In the genomic region with DNA sequence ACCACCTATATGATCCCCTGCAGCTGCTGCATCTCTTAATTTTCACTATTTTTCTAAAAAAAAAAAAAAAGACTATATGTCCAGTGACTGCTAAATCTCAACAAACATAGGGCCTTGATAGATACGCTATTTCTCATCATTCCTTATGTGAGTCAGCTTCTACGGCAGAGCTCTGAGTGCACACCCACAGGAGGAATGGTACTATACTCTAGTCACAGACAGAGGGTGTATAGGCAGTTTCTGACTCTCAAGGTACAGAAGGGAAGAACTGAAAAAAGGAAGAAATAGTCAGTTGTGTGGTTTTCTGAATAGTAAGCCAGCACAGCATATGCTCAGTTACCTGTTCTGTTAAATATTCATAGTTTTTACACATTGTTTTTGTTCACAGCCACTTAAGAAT, we compare ENCODE assay signal across 17 mouse cellular contexts.
DNase-seq lines count a peak whose midpoint lies in the region; TF ChIP-seq lines count a peak whose summit lies in the region.
"Had no signal": no experiment of that assay in that cellular context is flagged by ENCODE, and none has a peak within 500 bp of the region (broad histone marks: within the 10 kb centered on the region; RNA-seq: fewer than 3 reads in every experiment).

No protein-coding gene starts in this region.

- peak overlapping the region; percentile 14 for H3K4me2 ChIP-seq in myocyte (ENCODE audit: low read depth)
- H3K4me2 ChIP-seq: embryonic facial prominence, embryonic 12.5 days; forebrain, embryonic 12.5 days; heart, embryonic 12.5 days had no signal

- H3K79me2 ChIP-seq in myocyte (ENCODE audit: control insufficient read depth, insufficient read depth), result no peaks in the 10 kb centered on the region

- H3K4me3 ChIP-seq in myocyte, result no peak overlapping the region
- H3K4me3 ChIP-seq: embryonic facial prominence, embryonic 12.5 days; forebrain, embryonic 12.5 days; gastrocnemius, adult 2 months; heart, embryonic 12.5 days had no signal

- H3K27me3 ChIP-seq in myocyte (ENCODE audit: control insufficient read depth, insufficient read depth, insufficient read length), result no peaks in the 10 kb centered on the region
- H3K27me3 ChIP-seq: embryonic facial prominence, embryonic 12.5 days; forebrain, embryonic 12.5 days; heart, embryonic 12.5 days had no signal

- H3K36me3 ChIP-seq in myocyte (ENCODE audit: control insufficient read depth, insufficient read depth), result no peaks in the 10 kb centered on the region
- H3K36me3 ChIP-seq: embryonic facial prominence, embryonic 12.5 days; forebrain, embryonic 12.5 days; heart, embryonic 12.5 days had no signal

- H3ac ChIP-seq in myocyte (ENCODE audit: control insufficient read depth, insufficient read length), result no peak overlapping the region

- intact Hi-C loops in left cerebral cortex, postnatal 14 days (cut with DNase I), result no loop called here
- intact Hi-C loops in left cerebral cortex, postnatal 10 days (cut with DNase I), result no loop called here
- intact Hi-C loops in heart, postnatal 25 days (cut with DNase I), result loop anchor here (5.0 kb wide), 1 partner anchor 103 kb away; a partner anchor contains a TSS

- TF ChIP-seq POLR2A in myocyte (IDR thresholded peaks at IDR 0.05; ENCODE audit: insufficient read length, low read depth), result no peak

- DNase-seq in layer of hippocampus, adult 9-10 months (ENCODE audit: low spot score), result peak; percentile 7
- no peak for DNase-seq in layer of hippocampus, postnatal 10 days (ENCODE audit: low spot score in 2 of 2)
- DNase-seq in left cerebral cortex, postnatal 14 days (ENCODE audit: low spot score in 2 of 2), result peak; percentile 17 to 22
- no peak for DNase-seq in left cerebral cortex, postnatal 10 days (ENCODE audit: extremely low spot score in 1 of 2, low spot score in 2 of 2)
- peak; percentile 33 for DNase-seq in NIH3T3 (ENCODE audit: low read depth)
- DNase-seq in heart, postnatal 25 days (ENCODE audit: low spot score), result no peak
- no peak for DNase-seq in thymus, postnatal 14 days
- DNase-seq: adrenal gland, adult 8-10 months; adrenal gland, postnatal 36 days; cerebellum, adult 11 months; cerebellum, adult 8-10 months; cerebellum, postnatal 14 days had no signal

TF ChIP-seq in myocyte, 11 proteins besides CTCF, POLR2A, EP300 and RAD21:
- no peak for TF ChIP-seq USF1 (IDR thresholded peaks at IDR 0.05; ENCODE audit: low read depth)
- TF ChIP-seq TCF3 (IDR thresholded peaks at IDR 0.05; ENCODE audit: insufficient read length, low read depth), result no peak
- no peak for TF ChIP-seq MYOD1 (IDR thresholded peaks at IDR 0.05; ENCODE audit: control insufficient read depth in 1 of 3, insufficient read length in 2 of 3, low read depth in 2 of 3)
- no peak for TF ChIP-seq MAX (IDR thresholded peaks at IDR 0.05; ENCODE audit: low read depth)
- TF ChIP-seq MYOG (IDR thresholded peaks at IDR 0.05; ENCODE audit: control insufficient read depth in 1 of 3, insufficient read depth in 1 of 3, insufficient read length in 2 of 3, low read depth in 2 of 3), result no peak
- TF ChIP-seq SRF (IDR thresholded peaks at IDR 0.05; ENCODE audit: control insufficient read depth, insufficient read length, low read depth), result no peak
- TF ChIP-seq E2F4 (IDR thresholded peaks at IDR 0.05; ENCODE audit: insufficient read depth), result no peak
- no peak for TF ChIP-seq REST (IDR thresholded peaks at IDR 0.05; ENCODE audit: insufficient read depth, insufficient read length)
- no peak for TF ChIP-seq POLR2AphosphoS2 (IDR thresholded peaks at IDR 0.05; ENCODE audit: insufficient read length, low read depth)
- no peak for TF ChIP-seq TCF12 (IDR thresholded peaks at IDR 0.05; ENCODE audit: insufficient read depth, poor library complexity, severe bottlenecking)
- no peak for TF ChIP-seq CEBPB (IDR thresholded peaks at IDR 0.05; ENCODE audit: insufficient read depth, poor library complexity, severe bottlenecking)
TF ChIP-seq in myocyte: peak in this region for 0.

Comparison
In these comparisons a context has a peak if more than half of its experiments do, and no peak if none do; other contexts are left out.
1. DNase-seq: peak in layer of hippocampus, adult 9-10 months (single experiment), left cerebral cortex, postnatal 14 days (2 of 2) and NIH3T3 (single experiment); none in layer of hippocampus, postnatal 10 days (0 of 2), left cerebral cortex, postnatal 10 days (0 of 2), heart, postnatal 25 days (single experiment) and thymus, postnatal 14 days (single experiment).